Mouse (Mus musculus) embryonic facial prominence, embryonic 12.5 days (tissue): Measurements from ENCODE around the gene Egfr. TPM values are rescaled to one million over a fixed set of nuclear protein-coding genes. Genes with fewer than 3 reads are reported as not detected.

Experiments
- ATAC-seq: fragments of 200-750 bp; cut with Nextera tagmentation; 2 replicates; pipeline ENCODE4 v1.8.0; 2017; ENCODE audit not compliant: insufficient number of reproducible peaks, insufficient read depth, low FRiP score, low TSS enrichment
- H3K27ac ChIP-seq: fragments of 300-500 bp; sonication (generic); 2 replicates; pipeline ENCODE4 v1.5.1; 2016; ENCODE audit warnings: mild to moderate bottlenecking
- H3K27me3 ChIP-seq: fragments of 300-500 bp; sonication (generic); 2 replicates; pipeline ENCODE4 v1.6.1; 2016; ENCODE audit warnings: mild to moderate bottlenecking, moderate library complexity
- H3K36me3 ChIP-seq: fragments of 300-500 bp; sonication (generic); 2 replicates; pipeline ENCODE4 v1.6.1; 2016; ENCODE audit warnings: mild to moderate bottlenecking
- H3K4me1 ChIP-seq: fragments of 300-500 bp; sonication (generic); 2 replicates; pipeline ENCODE4 v1.6.1; 2016
- H3K4me2 ChIP-seq: fragments of 300-500 bp; sonication (generic); replicated peaks from 2 replicates; pipeline ENCODE4 v1.6.1; 2016; ENCODE audit warnings: mild to moderate bottlenecking, moderate library complexity
- H3K4me3 ChIP-seq: fragments of 300-500 bp; sonication (generic); 2 replicates; pipeline ENCODE4 v1.5.1; 2016; ENCODE audit warnings: mild to moderate bottlenecking
- H3K9ac ChIP-seq: fragments of 300-500 bp; sonication (generic); 2 replicates; pipeline ENCODE4 v1.6.1; 2016; ENCODE audit warnings: mild to moderate bottlenecking, moderate library complexity
- H3K9me3 ChIP-seq: fragments of 300-500 bp; sonication (generic); 2 replicates; pipeline ENCODE4 v1.6.1; 2016; ENCODE audit warnings: mild to moderate bottlenecking, moderate library complexity
- WGBS: fragments of 180-500 bp; shearing (Covaris S2); methylation state at CpG from one replicate; pipeline ENCODE4 v1.1.7; 2016; 5-methylcytosine and 5-hydroxymethylcytosine counted together
- polyA plus RNA-seq: library from polyadenylated mRNA; unstranded; fragments of >200 nt; fragmentation: Nextera tagmentation; extraction: Ambion mirVana; gene quantifications from 2 replicates; pipeline ENCODE4 v1.2.1, GENCODE M21; 2016

The Egfr gene
- polyA plus RNA-seq, 1 experiment from 2014 or later: 16.5 TPM

- no peaks in the 10 kb centered on the region for H3K4me1 ChIP-seq
- peaks cover 8% of the 10 kb centered on the region; the same call in 1 of the 2 replicates for H3K27me3 ChIP-seq
- H3K36me3 ChIP-seq: no peaks in the 10 kb centered on the region
- H3K4me2 ChIP-seq: peak overlapping the region; percentile 80
- no peak overlapping the region for H3K27ac ChIP-seq
- H3K4me3 ChIP-seq: peak overlapping the region; percentile 61
- H3K9ac ChIP-seq: peak overlapping the region; percentile 58
- no peaks in the 10 kb centered on the region for H3K9me3 ChIP-seq
- WGBS: 23% methylated on average over 18 of the region's 18 CpGs
- no peak for ATAC-seq
Measured at GRCm38 (mm10) chr11:16753154-16754040, 1.4 kb downstream of the Egfr start.

DNA sequence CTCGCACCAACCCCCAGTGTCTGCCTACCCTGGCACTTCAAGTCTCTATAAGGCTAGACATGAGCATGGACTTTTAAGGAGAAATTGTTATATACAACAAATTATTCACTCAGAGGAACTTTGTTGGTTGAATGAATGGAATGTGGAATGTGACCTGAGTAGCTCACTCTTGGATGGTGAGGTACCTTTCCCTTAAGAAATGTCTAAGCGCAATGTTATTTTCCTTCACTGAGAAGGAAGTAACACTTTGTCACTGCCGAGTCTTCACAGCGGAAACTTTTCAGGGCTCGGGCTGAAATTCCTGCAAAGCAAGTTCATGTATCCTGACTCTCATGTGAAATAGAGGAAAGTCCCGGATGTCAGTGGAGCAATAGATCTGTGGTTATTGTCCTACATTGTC is 7.9 kb downstream of the Egfr start:
- 76% methylated on average over 6 of the region's 6 CpGs for WGBS
- Histone ChIP-seq H3K36me3 (no peaks in the 10 kb centered on the region), H3K27ac (no peak overlapping the region), H3K4me2 (no peak overlapping the region), H3K4me3 (no peak overlapping the region), H3K9me3 (no peaks in the 10 kb centered on the region), H3K4me1 (0 out of 2 replicates have a peak, but pooled peaks cover 3% of the 10 kb centered on the region), H3K9ac (no peak overlapping the region), H3K27me3 (0 out of 2 replicates have a peak, but pooled peaks cover 3% of the 10 kb centered on the region)
- no peak for ATAC-seq

DNA sequence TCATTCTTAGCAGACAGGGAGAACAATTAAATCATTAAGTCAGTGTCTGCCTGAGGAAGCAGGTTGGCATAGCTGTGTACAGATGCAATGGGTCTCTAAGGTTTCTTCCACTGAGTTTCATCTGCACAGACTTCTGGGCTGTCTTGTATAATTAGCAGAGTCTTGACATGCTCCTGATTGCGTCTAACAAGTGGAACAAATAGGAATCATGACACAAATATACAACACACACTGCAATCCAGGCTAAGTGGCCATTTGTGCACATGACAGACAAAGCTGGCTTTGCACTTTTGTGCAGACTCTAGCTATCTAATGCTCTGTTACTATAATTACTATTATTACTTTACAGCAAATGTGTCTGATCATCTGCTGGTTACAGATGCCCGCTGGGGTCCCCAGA is 9.2 kb downstream of the Egfr start:
- no peak overlapping the region for H3K27ac ChIP-seq
- H3K9me3 ChIP-seq: no peaks in the 10 kb centered on the region
- peaks cover 6% of the 10 kb centered on the region; the same call in 1 of the 2 replicates for H3K4me1 ChIP-seq
- no peaks in the 10 kb centered on the region for H3K36me3 ChIP-seq
- no peak overlapping the region for H3K4me2 ChIP-seq
- H3K9ac ChIP-seq: no peak overlapping the region
- ATAC-seq: no peak
- 69% methylated on average over 2 of the region's 2 CpGs for WGBS
- H3K4me3 ChIP-seq: no peak overlapping the region
- no peaks in the 10 kb centered on the region for H3K27me3 ChIP-seq

DNA sequence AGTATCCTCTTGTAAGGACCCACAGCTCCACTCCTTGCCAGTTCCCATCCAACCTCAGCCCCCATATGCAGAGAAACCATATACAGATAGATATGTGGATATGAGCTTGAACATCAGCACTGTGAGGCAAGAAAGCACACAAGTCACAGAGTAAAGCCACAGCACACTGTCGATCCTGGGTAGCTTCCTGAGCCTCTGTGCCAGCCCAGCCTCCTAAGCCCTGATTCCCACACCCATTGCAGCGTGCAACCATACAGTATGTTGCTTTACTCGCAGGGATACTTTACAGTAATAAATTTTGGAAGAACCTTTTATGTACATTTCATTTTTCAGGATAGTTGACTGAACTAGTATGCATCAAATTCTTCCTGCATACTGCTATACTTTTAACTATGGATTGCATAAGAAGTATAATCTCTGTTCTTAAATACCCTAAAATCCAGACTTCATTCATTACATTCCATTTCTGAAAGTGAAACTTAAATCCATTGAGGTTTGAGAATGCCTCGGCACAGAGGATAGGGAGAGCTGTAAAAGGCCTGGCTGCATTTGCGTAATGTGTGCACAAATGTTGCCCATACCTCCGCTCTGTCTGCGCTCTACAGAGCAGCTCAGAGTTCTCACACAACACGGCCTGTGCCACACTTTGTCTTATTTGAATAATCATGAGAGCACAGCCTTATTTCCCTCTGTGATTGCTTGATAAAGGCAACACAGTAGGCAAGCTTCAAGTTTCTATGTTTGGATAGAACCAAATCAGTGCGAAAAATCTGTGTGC is 14.2 kb downstream of the Egfr start:
- H3K27ac ChIP-seq: no peak overlapping the region
- no peaks in the 10 kb centered on the region for H3K27me3 ChIP-seq
- no peak overlapping the region for H3K4me2 ChIP-seq
- no peaks in the 10 kb centered on the region for H3K36me3 ChIP-seq
- peaks cover 12% of the 10 kb centered on the region for H3K4me1 ChIP-seq
- H3K4me3 ChIP-seq: no peak overlapping the region
- H3K9ac ChIP-seq: no peak overlapping the region
- H3K9me3 ChIP-seq: no peaks in the 10 kb centered on the region
- no peak for ATAC-seq
- WGBS: 68% methylated on average over 9 of the region's 9 CpGs

DNA sequence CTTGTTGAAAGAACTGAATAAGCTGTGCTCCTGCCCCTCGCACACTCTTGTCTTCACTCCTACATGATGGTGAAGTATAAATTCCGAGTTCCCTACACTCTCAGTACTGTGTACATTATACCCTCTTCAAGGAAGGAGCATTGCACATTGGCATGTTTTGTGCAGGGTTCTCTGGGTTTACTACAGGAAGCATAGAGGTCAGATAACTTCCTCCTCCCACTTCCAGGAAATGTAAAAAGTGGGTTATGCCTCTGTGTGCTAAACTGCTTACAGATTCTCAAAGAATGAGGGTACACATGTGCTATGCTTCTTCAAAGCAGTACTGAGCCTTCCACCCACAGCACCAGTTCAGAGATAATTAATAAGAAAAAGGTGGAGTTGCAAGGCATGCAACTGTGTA is 16.0 kb downstream of the Egfr start:
- 74% methylated on average over 2 of the region's 2 CpGs for WGBS
- H3K9ac ChIP-seq: no peak overlapping the region
- H3K36me3 ChIP-seq: no peaks in the 10 kb centered on the region
- ATAC-seq: no peak
- H3K4me2 ChIP-seq: no peak overlapping the region
- no peaks in the 10 kb centered on the region for H3K9me3 ChIP-seq
- no peak overlapping the region for H3K27ac ChIP-seq
- H3K4me3 ChIP-seq: no peak overlapping the region
- H3K4me1 ChIP-seq: peaks cover 12% of the 10 kb centered on the region
- H3K27me3 ChIP-seq: no peaks in the 10 kb centered on the region

DNA sequence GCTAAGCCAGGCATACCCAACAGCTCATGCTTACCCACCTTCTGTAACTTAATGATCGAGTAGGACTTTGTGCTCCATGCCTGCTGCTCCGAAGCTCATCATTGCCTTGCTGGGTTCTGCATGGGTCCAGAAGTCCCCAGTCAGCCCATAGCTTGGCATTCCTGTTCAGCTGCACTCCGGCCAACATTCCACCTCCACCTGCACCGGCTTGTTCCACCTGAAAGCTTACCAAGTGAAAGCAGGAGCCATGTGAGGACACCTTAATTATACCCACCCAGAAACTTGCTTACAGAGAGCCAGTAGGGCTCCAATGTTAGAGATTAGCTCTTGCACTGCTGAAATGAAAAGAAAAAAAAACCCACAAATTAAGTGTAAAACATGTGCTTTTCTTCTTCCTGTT is 17.3 kb downstream of the Egfr start:
- H3K4me2 ChIP-seq: no peak overlapping the region
- WGBS: 81% methylated on average over 4 of the region's 4 CpGs
- H3K27ac ChIP-seq: no peak overlapping the region
- H3K9ac ChIP-seq: no peak overlapping the region
- no peaks in the 10 kb centered on the region for H3K27me3 ChIP-seq
- H3K4me3 ChIP-seq: no peak overlapping the region
- H3K9me3 ChIP-seq: no peaks in the 10 kb centered on the region
- H3K4me1 ChIP-seq: peaks cover 12% of the 10 kb centered on the region
- ATAC-seq: peak; percentile 22; the same call in 1 of the 2 replicates
- no peaks in the 10 kb centered on the region for H3K36me3 ChIP-seq

- Histone ChIP-seq H3K36me3 (no peaks in the 10 kb centered on the region), H3K27me3 (no peaks in the 10 kb centered on the region), H3K4me2 (no peak overlapping the region), H3K27ac (no peak overlapping the region), H3K9me3 (no peaks in the 10 kb centered on the region), H3K9ac (no peak overlapping the region), H3K4me1 (peaks cover 12% of the 10 kb centered on the region), H3K4me3 (no peak overlapping the region)
- ATAC-seq: peak; percentile 81; the same call in 1 of the 2 replicates
- WGBS: 59% methylated on average over 3 of the region's 3 CpGs
Measured at GRCm38 (mm10) chr11:16769709-16770303, 17.8 kb downstream of the Egfr start.

- H3K27ac ChIP-seq: no peak overlapping the region
- no peak overlapping the region for H3K4me3 ChIP-seq
- no peak overlapping the region for H3K4me2 ChIP-seq
- H3K27me3 ChIP-seq: no peaks in the 10 kb centered on the region
- no peaks in the 10 kb centered on the region for H3K36me3 ChIP-seq
- WGBS: 80% methylated on average over 4 of the region's 4 CpGs
- H3K9ac ChIP-seq: no peak overlapping the region
- H3K9me3 ChIP-seq: no peaks in the 10 kb centered on the region
- peaks cover 10% of the 10 kb centered on the region for H3K4me1 ChIP-seq
- no peak for ATAC-seq
Measured at GRCm38 (mm10) chr11:16770966-16771365, 19.0 kb downstream of the Egfr start.

DNA sequence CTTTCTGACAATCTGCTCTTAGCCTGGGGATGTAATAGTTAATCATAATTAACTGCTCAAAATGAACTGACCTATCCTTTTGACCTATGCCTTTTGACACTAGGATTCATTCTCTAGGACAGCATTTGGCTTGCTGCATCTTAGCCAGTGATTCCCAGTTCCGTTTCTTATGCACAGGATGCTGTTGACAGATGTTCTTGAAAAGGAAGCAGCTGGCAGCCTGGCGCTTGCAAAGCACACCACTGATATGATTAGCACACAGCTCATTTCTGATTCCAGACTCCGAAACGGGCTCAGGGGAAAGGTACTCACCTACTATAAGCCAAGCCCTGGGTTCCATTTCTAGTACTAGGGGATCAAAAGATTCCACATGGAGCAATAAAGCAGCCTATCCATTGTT is 20.7 kb downstream of the Egfr start:
- Histone ChIP-seq H3K4me1 (peaks cover 9% of the 10 kb centered on the region; the same call in 1 of the 2 replicates), H3K27ac (no peak overlapping the region), H3K4me2 (no peak overlapping the region), H3K4me3 (no peak overlapping the region), H3K9ac (no peak overlapping the region), H3K27me3 (no peaks in the 10 kb centered on the region), H3K9me3 (no peaks in the 10 kb centered on the region), H3K36me3 (no peaks in the 10 kb centered on the region)
- no peak for ATAC-seq
- 37% methylated on average over 4 of the region's 4 CpGs for WGBS

DNA sequence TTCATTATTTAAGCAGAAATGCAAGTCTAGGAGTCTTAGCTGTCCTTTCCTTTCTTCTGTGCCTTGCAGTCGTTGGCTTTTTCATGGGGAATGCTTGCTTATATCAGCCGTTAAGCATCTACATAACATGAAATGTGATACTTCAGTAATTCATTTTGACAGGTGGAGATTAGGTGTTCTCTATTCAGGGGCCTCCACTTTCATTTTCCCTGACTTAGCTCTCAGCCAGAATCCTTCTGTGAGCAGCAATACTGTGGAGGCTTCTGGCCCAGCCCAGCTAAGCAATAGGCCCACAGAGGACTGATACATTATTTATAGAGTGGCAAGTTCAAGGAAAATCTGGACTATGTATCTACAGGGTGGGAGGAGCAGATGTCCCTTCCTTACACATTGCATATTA is 25.0 kb downstream of the Egfr start:
- WGBS: 30% methylated on average over 2 of the region's 2 CpGs
- no peak for ATAC-seq
- no peak overlapping the region for H3K27ac ChIP-seq
- no peaks in the 10 kb centered on the region for H3K27me3 ChIP-seq
- no peak overlapping the region for H3K9ac ChIP-seq
- no peak overlapping the region for H3K4me2 ChIP-seq
- no peak overlapping the region for H3K4me3 ChIP-seq
- H3K9me3 ChIP-seq: no peaks in the 10 kb centered on the region
- H3K36me3 ChIP-seq: no peaks in the 10 kb centered on the region
- H3K4me1 ChIP-seq: peaks cover 4% of the 10 kb centered on the region; the same call in 1 of the 2 replicates

- no peaks in the 10 kb centered on the region for H3K9me3 ChIP-seq
- H3K4me3 ChIP-seq: no peak overlapping the region
- WGBS: 71% methylated on average over 2 of the region's 2 CpGs
- peaks cover 4% of the 10 kb centered on the region; the same call in 1 of the 2 replicates for H3K4me1 ChIP-seq
- ATAC-seq: no peak
- no peaks in the 10 kb centered on the region for H3K27me3 ChIP-seq
- H3K9ac ChIP-seq: no peak overlapping the region
- no peak overlapping the region for H3K27ac ChIP-seq
- H3K4me2 ChIP-seq: no peak overlapping the region
- H3K36me3 ChIP-seq: no peaks in the 10 kb centered on the region
Measured at GRCm38 (mm10) chr11:16781604-16782003, 29.6 kb downstream of the Egfr start.
